Mouse (Mus musculus) cerebral cortex, adult 2 months (tissue): ENCODE data around the gene Faiml.

Experiments
- WGBS: fragments of 180-500 bp; shearing (Covaris S2); methylation state at CpG from one replicate; pipeline ENCODE4 v1.1.7; 2018; 5-methylcytosine and 5-hydroxymethylcytosine counted together

Faiml gene

GRCm38 (mm10) chr9:99237139-99237538 lies at the start of gene Faiml:
TSS of gene Faiml (minus strand) at chr9:99237239.
- WGBS, result 91% methylated on average over 14 of the region's 14 CpGs

- 84% methylated on average over 5 of the region's 5 CpGs for WGBS
Observed at GRCm38 (mm10) chr9:99258891-99259290, 21.9 kb upstream of the Faiml start.

- 92% methylated on average over 3 of the region's 3 CpGs for whole genome bisulfite sequencing
Observed at GRCm38 (mm10) chr9:99256821-99257220, 19.8 kb upstream of the Faiml start.

GRCm38 (mm10) chr9:99256206-99256605 lies 19.2 kb upstream of the Faiml start:
- 100% methylated on average over 1 of the region's 1 CpGs for WGBS

GRCm38 (mm10) chr9:99253861-99254260 lies 16.8 kb upstream of the Faiml start:
- 88% methylated on average over 10 of the region's 10 CpGs for WGBS

GRCm38 (mm10) chr9:99248906-99249305 lies 11.9 kb upstream of the Faiml start:
- WGBS, result over 99% methylated on average over 4 of the region's 4 CpGs

GRCm38 (mm10) chr9:99248304-99248703 lies 11.3 kb upstream of the Faiml start:
- 64% methylated on average over 8 of the region's 8 CpGs for WGBS

GRCm38 (mm10) chr9:99243895-99244293 lies 6.9 kb upstream of the Faiml start:
- 7% methylated on average over 10 of the region's 10 CpGs for WGBS

GRCm38 (mm10) chr9:99243190-99243894 lies 6.3 kb upstream of the Faiml start, which contains the start of gene Cep70:
TSS of gene Cep70 (plus strand) at chr9:99243367.
- under 1% methylated on average over 66 of the region's 66 CpGs for WGBS

- 6% methylated on average over 17 of the region's 17 CpGs for WGBS
Observed at GRCm38 (mm10) chr9:99242533-99243189, 5.6 kb upstream of the Faiml start.

GRCm38 (mm10) chr9:99242035-99242434 lies 5.0 kb upstream of the Faiml start:
- under 1% methylated on average over 7 of the region's 7 CpGs for WGBS

- WGBS, result 77% methylated on average over 5 of the region's 5 CpGs
Observed at GRCm38 (mm10) chr9:99240571-99240970, 3.5 kb upstream of the Faiml start.

- WGBS, result 71% methylated on average over 1 of the region's 1 CpGs
Observed at GRCm38 (mm10) chr9:99239256-99239655, 2.2 kb upstream of the Faiml start.

GRCm38 (mm10) chr9:99238276-99238675 lies 1.2 kb upstream of the Faiml start:
- WGBS, result 92% methylated on average over 10 of the region's 10 CpGs

- 88% methylated on average over 14 of the region's 14 CpGs for WGBS
Observed at GRCm38 (mm10) chr9:99229450-99229849, 7.6 kb downstream of the Faiml start.

- 44% methylated on average over 3 of the region's 3 CpGs for WGBS
Observed at GRCm38 (mm10) chr9:99224583-99224982, 12.5 kb downstream of the Faiml start.

GRCm38 (mm10) chr9:99221636-99222035 lies 15.4 kb downstream of the Faiml start:
- 83% methylated on average over 4 of the region's 4 CpGs for WGBS

GRCm38 (mm10) chr9:99217999-99218719 lies 18.9 kb downstream of the Faiml start:
- 63% methylated on average over 6 of the region's 6 CpGs for WGBS

GRCm38 (mm10) chr9:99216182-99216581 lies 20.9 kb downstream of the Faiml start:
- 83% methylated on average over 2 of the region's 2 CpGs for WGBS

GRCm38 (mm10) chr9:99212643-99213042 lies 24.4 kb downstream of the Faiml start:
- 61% methylated on average over 2 of the region's 2 CpGs for WGBS

- 65% methylated on average over 8 of the region's 8 CpGs for WGBS
Observed at GRCm38 (mm10) chr9:99183043-99183670, 53.9 kb downstream of the Faiml start.

GRCm38 (mm10) chr9:99182121-99182520 lies 54.9 kb downstream of the Faiml start:
- 89% methylated on average over 7 of the region's 7 CpGs for WGBS
